Mouse (Mus musculus): ENCODE measurements around the gene Tmem116.

GRCm38 (mm10) chr5:121448450-121448849, 3.2 kb upstream of the Tmem116 start:
- peak; percentile 69 for TF ChIP-seq CTCF (conservative IDR thresholded peaks at IDR 0.05; ENCODE audit: low read length)
- no peak for TF ChIP-seq NANOG (IDR thresholded peaks at IDR 0.05; ENCODE audit: borderline replicate concordance, low read length)
- no peak for TF ChIP-seq POU5F1 (IDR thresholded peaks at IDR 0.05; ENCODE audit: borderline replicate concordance, low read length)

Data from E14TG2a.4 (cell line).